Mouse (Mus musculus): ENCODE data around the gene Ptx4.
"Not testable (repeated sequence)": the region's sequence is repeated elsewhere in the genome, so short reads cannot be mapped to it uniquely, and the experiment has no call there.

DNA sequence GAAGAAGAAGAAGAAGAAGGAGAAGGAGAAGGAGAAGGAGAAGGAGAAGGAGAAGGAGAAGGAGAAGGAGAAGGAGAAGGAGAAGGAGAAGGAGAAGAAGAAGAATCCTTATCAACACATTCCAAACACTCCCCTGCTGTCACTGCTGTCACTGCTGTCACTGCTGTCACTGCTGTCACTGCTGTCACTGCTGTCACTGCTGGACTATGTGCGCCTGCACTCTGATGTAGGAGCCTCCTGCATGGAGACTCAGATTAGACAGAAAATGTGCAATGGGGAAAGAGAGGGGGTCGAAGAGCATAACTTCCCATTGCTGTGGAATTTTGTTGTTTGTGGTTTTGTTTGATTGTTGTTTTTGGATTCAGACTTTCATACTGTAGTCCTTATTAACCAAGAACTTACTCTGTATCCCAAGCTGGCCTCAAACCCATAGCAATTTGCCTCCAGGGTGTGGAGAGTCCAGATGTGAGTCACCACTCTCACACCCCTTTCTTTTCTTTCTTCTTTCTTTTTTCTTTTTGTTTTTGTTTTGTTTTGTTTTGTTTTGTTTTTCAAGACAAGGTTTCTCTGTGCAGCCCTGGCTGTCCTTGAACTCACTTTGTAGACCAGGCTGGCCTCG is 5.0 kb downstream of the Ptx4 start:
- TF ChIP-seq CTCF (IDR thresholded peaks at IDR 0.05; ENCODE audit: control insufficient read depth, insufficient read depth, insufficient read length); USF1 (IDR thresholded peaks at IDR 0.05; ENCODE audit: low read depth); MYOG (IDR thresholded peaks at IDR 0.05; ENCODE audit: control insufficient read depth, extremely low read depth, insufficient read length); MAX (IDR thresholded peaks at IDR 0.05); CEBPB (IDR thresholded peaks at IDR 0.05; ENCODE audit: low read depth); FOSL1 (IDR thresholded peaks at IDR 0.05; ENCODE audit: insufficient read depth, low read length, poor library complexity, severe bottlenecking); MYOD1 (IDR thresholded peaks at IDR 0.05; ENCODE audit: control insufficient read depth, insufficient read length, low read depth): not testable (repeated sequence)

Measured in C2C12 (cell line).